Mouse (Mus musculus) lung, embryonic 16.5 days (tissue): ENCODE measurements around the gene Npy4r. TPM values are rescaled to one million over a fixed set of nuclear protein-coding genes. Genes with fewer than 3 reads are reported as not detected.

Source experiments
- ATAC-seq: fragments of 200-750 bp; cut with Nextera tagmentation; 2 replicates; pipeline ENCODE4 v1.8.0; 2017; ENCODE audit warnings: low read depth, mild to moderate bottlenecking, moderate library complexity
- H3K27ac ChIP-seq: fragments of 300-500 bp; sonication (generic); 2 replicates; pipeline ENCODE4 v1.5.1; 2014; ENCODE audit warnings: mild to moderate bottlenecking, control low read depth, low read length
- H3K27me3 ChIP-seq: fragments of 300-500 bp; sonication (generic); 2 replicates; pipeline ENCODE4 v1.6.1; 2014; ENCODE audit warnings: low read depth, low read length, mixed read lengths; ENCODE audit not compliant: control insufficient read depth, insufficient read depth
- H3K36me3 ChIP-seq: fragments of 300-500 bp; sonication (generic); 2 replicates; pipeline ENCODE4 v1.6.1; 2014; ENCODE audit warnings: low read length; ENCODE audit not compliant: control insufficient read depth, insufficient read depth
- H3K4me1 ChIP-seq: fragments of 300-500 bp; sonication (generic); replicated peaks from 2 replicates; pipeline ENCODE4 v1.6.1; 2014; ENCODE audit warnings: low read length, mixed read lengths; ENCODE audit not compliant: control insufficient read depth, insufficient read depth
- H3K4me2 ChIP-seq: fragments of 300-500 bp; sonication (generic); 2 replicates; pipeline ENCODE4 v1.6.1; 2014; ENCODE audit warnings: low read depth, low read length, control low read depth
- H3K4me3 ChIP-seq: fragments of 300-500 bp; sonication (generic); 2 replicates; pipeline ENCODE4 v1.5.1; 2014; ENCODE audit warnings: mild to moderate bottlenecking, low read length, control low read depth
- H3K9ac ChIP-seq: fragments of 300-500 bp; sonication (generic); 2 replicates; pipeline ENCODE4 v1.6.1; 2014; ENCODE audit warnings: low read length, control low read depth
- H3K9me3 ChIP-seq: fragments of 300-500 bp; sonication (generic); 2 replicates; pipeline ENCODE4 v1.6.1; 2016; ENCODE audit warnings: low read length; ENCODE audit not compliant: control insufficient read depth
- WGBS: fragments of 180-500 bp; shearing (Covaris S2); extraction: QIAGEN DNeasy Blood & Tissue Kit; methylation state at CpG from one replicate; pipeline ENCODE4 v1.1.7; 2014; 5-methylcytosine and 5-hydroxymethylcytosine counted together
- polyA plus RNA-seq: library from polyadenylated mRNA; unstranded; fragments of >200 nt; fragmentation: Nextera tagmentation; extraction: Ambion mirVana; gene quantifications from 2 replicates; pipeline ENCODE4 v1.2.1, GENCODE M21; 2015

Gene Npy4r
- polyA plus RNA-seq, 1 experiment from 2014 or later = 0.20 TPM

DNA sequence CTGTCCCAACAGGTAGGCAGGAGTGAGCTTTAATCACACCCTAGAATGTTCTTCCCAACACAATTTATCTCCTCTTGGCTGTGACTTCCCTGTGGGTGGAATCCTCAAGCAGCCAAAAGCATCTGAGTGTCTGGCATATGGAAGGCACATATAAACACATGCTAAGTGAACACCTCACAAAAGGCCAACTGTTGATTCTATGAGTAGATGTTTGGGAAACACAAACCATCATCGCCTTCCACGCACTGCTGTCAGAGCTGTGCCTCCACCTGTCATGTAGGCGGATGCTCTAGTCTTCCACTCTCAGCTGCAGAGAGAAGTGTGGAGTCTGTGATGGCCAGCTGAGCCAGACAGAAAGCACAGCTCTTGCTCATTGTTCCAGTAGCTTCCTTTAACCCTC lies 27.1 kb upstream of the Npy4r start:
- WGBS = 76% methylated on average over 3 of the region's 3 CpGs
- ATAC-seq = no peak
- H3K9ac ChIP-seq = no peak overlapping the region

GRCm38 (mm10) chr14:34171107-34171506 lies 18.8 kb upstream of the Npy4r start:
- Histone ChIP-seq H3K9me3 (no peaks in the 10 kb centered on the region), H3K4me3 (no peak overlapping the region), H3K4me2 (no peak overlapping the region), H3K27ac (no peak overlapping the region), H3K36me3 (no peaks in the 10 kb centered on the region), H3K4me1 (no peaks in the 10 kb centered on the region), H3K27me3 (no peaks in the 10 kb centered on the region), H3K9ac (no peak overlapping the region)
- 63% methylated on average over 3 of the region's 3 CpGs for WGBS
- no peak for ATAC-seq

More for the DNA sequence above, 27.1 kb upstream of the Npy4r start:
- Histone ChIP-seq H3K4me3 (no peak overlapping the region), H3K4me1 (no peaks in the 10 kb centered on the region), H3K27ac (no peak overlapping the region), H3K4me2 (no peak overlapping the region), H3K27me3 (no peaks in the 10 kb centered on the region), H3K9me3 (no peaks in the 10 kb centered on the region; the same call in 1 of the 2 replicates), H3K36me3 (no peaks in the 10 kb centered on the region)

GRCm38 (mm10) chr14:34155752-34156151 lies 3.5 kb upstream of the Npy4r start:
- no peaks in the 10 kb centered on the region for H3K27me3 ChIP-seq
- WGBS = 69% methylated on average over 12 of the region's 12 CpGs
- no peaks in the 10 kb centered on the region for H3K4me1 ChIP-seq
- no peaks in the 10 kb centered on the region for H3K36me3 ChIP-seq
- no peak overlapping the region for H3K9ac ChIP-seq
- no peak overlapping the region for H3K4me2 ChIP-seq
- H3K4me3 ChIP-seq = no peak overlapping the region
- no peak overlapping the region for H3K27ac ChIP-seq
- H3K9me3 ChIP-seq = no peaks in the 10 kb centered on the region
- ATAC-seq = no peak

DNA sequence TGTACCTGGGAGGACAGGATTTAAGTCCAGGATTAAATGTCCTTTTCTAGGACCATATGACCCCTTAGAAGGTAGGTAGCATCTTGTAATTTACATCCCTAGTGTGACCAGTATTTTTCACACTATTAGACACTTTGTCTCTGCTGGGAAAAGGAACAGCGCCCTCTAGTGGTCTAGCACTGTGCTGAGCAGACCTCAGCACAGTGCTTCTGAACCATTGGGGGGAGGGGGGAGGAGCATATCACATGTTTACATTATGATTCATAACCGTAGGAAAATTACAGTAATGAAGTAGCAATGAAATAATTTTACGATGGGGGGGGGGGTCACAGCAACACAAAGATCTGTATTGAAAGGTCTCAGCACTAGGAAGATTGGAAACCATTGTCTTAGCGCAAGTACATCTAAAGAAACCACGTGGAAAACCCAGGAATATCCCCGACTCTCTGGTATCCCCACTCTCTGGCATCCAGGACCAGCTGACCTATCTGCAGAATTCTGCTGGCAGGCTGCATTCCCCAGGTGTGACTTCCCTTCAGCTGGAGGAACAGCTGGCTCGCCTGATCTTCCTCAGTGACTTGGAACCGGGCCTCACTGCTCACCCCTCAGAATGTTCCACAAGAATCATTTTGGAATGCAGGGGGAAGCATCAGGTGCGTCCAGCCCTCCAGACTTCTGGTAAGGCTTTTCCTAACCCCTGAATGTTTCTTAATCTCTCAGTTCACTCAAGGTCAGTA lies 2.5 kb upstream of the Npy4r start:
- H3K9ac ChIP-seq = no peak overlapping the region
- no peak overlapping the region for H3K4me3 ChIP-seq
- no peaks in the 10 kb centered on the region for H3K36me3 ChIP-seq
- no peaks in the 10 kb centered on the region for H3K4me1 ChIP-seq
- WGBS = 47% methylated on average over 9 of the region's 9 CpGs
- ATAC-seq = peak; percentile 64; the same call in 1 of the 2 replicates
- H3K9me3 ChIP-seq = no peaks in the 10 kb centered on the region
- H3K27ac ChIP-seq = no peak overlapping the region
- H3K27me3 ChIP-seq = no peaks in the 10 kb centered on the region
- H3K4me2 ChIP-seq = no peak overlapping the region

GRCm38 (mm10) chr14:34142915-34143314 lies 9.4 kb downstream of the Npy4r start:
- Histone ChIP-seq H3K9ac (no peak overlapping the region), H3K4me3 (no peak overlapping the region), H3K27me3 (no peaks in the 10 kb centered on the region), H3K9me3 (no peaks in the 10 kb centered on the region), H3K4me2 (no peak overlapping the region), H3K4me1 (no peaks in the 10 kb centered on the region), H3K27ac (no peak overlapping the region), H3K36me3 (no peaks in the 10 kb centered on the region)
- no peak for ATAC-seq
- 90% methylated on average over 10 of the region's 10 CpGs for WGBS

GRCm38 (mm10) chr14:34142316-34142715 lies 10.0 kb downstream of the Npy4r start:
- Histone ChIP-seq H3K4me1 (no peaks in the 10 kb centered on the region), H3K9me3 (no peaks in the 10 kb centered on the region), H3K4me3 (no peak overlapping the region), H3K27me3 (no peaks in the 10 kb centered on the region), H3K36me3 (no peaks in the 10 kb centered on the region), H3K9ac (no peak overlapping the region), H3K4me2 (no peak overlapping the region), H3K27ac (no peak overlapping the region)
- WGBS = 74% methylated on average over 1 of the region's 1 CpGs
- ATAC-seq = no peak

GRCm38 (mm10) chr14:34139671-34140664 lies 12.3 kb downstream of the Npy4r start:
- no peak overlapping the region for H3K4me2 ChIP-seq
- 70% methylated on average over 15 of the region's 15 CpGs for WGBS
- no peak for ATAC-seq
- no peaks in the 10 kb centered on the region for H3K9me3 ChIP-seq
- H3K4me1 ChIP-seq = no peaks in the 10 kb centered on the region
- H3K36me3 ChIP-seq = no peaks in the 10 kb centered on the region
- H3K4me3 ChIP-seq = no peak overlapping the region
- H3K9ac ChIP-seq = no peak overlapping the region
- H3K27me3 ChIP-seq = no peaks in the 10 kb centered on the region
- H3K27ac ChIP-seq = no peak overlapping the region

GRCm38 (mm10) chr14:34135391-34135790 lies 16.9 kb downstream of the Npy4r start:
- H3K4me1 ChIP-seq = no peaks in the 10 kb centered on the region
- H3K36me3 ChIP-seq = no peaks in the 10 kb centered on the region
- ATAC-seq = no peak
- H3K27me3 ChIP-seq = no peaks in the 10 kb centered on the region
- H3K4me2 ChIP-seq = no peak overlapping the region
- no peaks in the 10 kb centered on the region for H3K9me3 ChIP-seq
- no peak overlapping the region for H3K9ac ChIP-seq
- H3K4me3 ChIP-seq = no peak overlapping the region
- H3K27ac ChIP-seq = no peak overlapping the region

DNA sequence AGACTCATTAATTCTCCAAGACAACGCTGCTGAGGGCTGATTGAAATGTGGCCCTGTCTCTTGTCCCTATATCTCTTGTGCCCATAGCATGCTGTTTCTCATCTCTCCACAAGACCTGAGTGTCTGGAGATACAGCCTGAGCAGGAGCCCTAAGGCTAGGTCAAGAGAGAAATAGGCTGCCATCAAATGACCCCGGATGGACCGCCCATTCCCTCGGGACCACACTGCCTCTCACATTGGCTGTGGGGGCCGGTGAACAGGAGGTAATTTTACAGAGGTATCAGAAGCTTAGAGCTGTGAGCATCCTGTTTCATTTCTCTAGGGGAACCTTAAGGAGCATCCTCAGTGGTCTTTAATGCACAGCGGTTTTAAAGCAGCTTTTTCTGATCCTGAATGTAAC lies 21.1 kb downstream of the Npy4r start:
- Histone ChIP-seq H3K4me3 (no peak overlapping the region), H3K27ac (no peak overlapping the region), H3K9me3 (no peaks in the 10 kb centered on the region), H3K4me2 (no peak overlapping the region), H3K9ac (no peak overlapping the region), H3K36me3 (no peaks in the 10 kb centered on the region), H3K27me3 (no peaks in the 10 kb centered on the region), H3K4me1 (no peaks in the 10 kb centered on the region)
- no peak for ATAC-seq
- WGBS = 60% methylated on average over 6 of the region's 6 CpGs
